Mouse (Mus musculus) liver, postnatal 0 days (tissue): Measurements from ENCODE around the gene Cntnap5b. TPM values are rescaled to one million over a fixed set of nuclear protein-coding genes. Genes with fewer than 3 reads are reported as not detected.

ENCODE experiments used
- ATAC-seq: fragments of 200-750 bp; cut with Nextera tagmentation; 2 replicates; pipeline ENCODE4 v1.8.0; 2017; ENCODE audit warnings: mild to moderate bottlenecking, moderate library complexity
- DNase-seq: peaks from one replicate; pipeline ENCODE4 v3.0.0-alpha.2; 2016
- H3K27ac ChIP-seq: fragments of 300-500 bp; sonication (generic); 2 replicates; pipeline ENCODE4 v1.5.1; 2014; ENCODE audit warnings: antibody characterized with exemption, moderate library complexity, mild to moderate bottlenecking, low read depth
- H3K27me3 ChIP-seq: fragments of 300-500 bp; sonication (generic); 2 replicates; pipeline ENCODE4 v1.6.1; 2014; ENCODE audit warnings: low read length, control low read depth, mixed read lengths; ENCODE audit not compliant: insufficient read depth
- H3K36me3 ChIP-seq: fragments of 300-500 bp; sonication (generic); replicated peaks from 2 replicates; pipeline ENCODE4 v1.6.1; 2014; ENCODE audit warnings: mild to moderate bottlenecking, control low read depth, low read length, moderate library complexity, mixed read lengths; ENCODE audit not compliant: insufficient read depth
- H3K4me1 ChIP-seq: fragments of 300-500 bp; sonication (generic); 2 replicates; pipeline ENCODE4 v1.6.1; 2014; ENCODE audit warnings: antibody characterized with exemption, mild to moderate bottlenecking, control low read depth; ENCODE audit not compliant: insufficient read depth
- H3K4me2 ChIP-seq: fragments of 300-500 bp; sonication (generic); 2 replicates; pipeline ENCODE4 v1.6.1; 2014; ENCODE audit warnings: low read depth, mild to moderate bottlenecking, low read length, moderate library complexity, mixed read lengths
- H3K4me3 ChIP-seq: fragments of 300-500 bp; sonication (generic); 2 replicates; pipeline ENCODE4 v1.5.1; 2014; ENCODE audit warnings: low read depth, low read length
- H3K9ac ChIP-seq: fragments of 300-500 bp; sonication (generic); replicated peaks from 2 replicates; pipeline ENCODE4 v1.6.1; 2014; ENCODE audit warnings: mild to moderate bottlenecking, moderate library complexity
- H3K9me3 ChIP-seq: fragments of 300-500 bp; sonication (generic); 2 replicates; pipeline ENCODE4 v1.6.1; 2016; ENCODE audit warnings: mild to moderate bottlenecking, control low read depth, low read length, mixed read lengths
- CTCF ChIP-seq: sonication (generic); IDR thresholded peaks from 2 replicates; pipeline ENCODE4 v1.5.1; 2016; ENCODE audit warnings: antibody characterized with exemption, low read depth
- EP300 ChIP-seq: IDR thresholded peaks from 2 replicates; pipeline ENCODE4 v1.6.1; 2016; ENCODE audit warnings: antibody characterized with exemption, low read depth, mild to moderate bottlenecking
- whole genome bisulfite sequencing: fragments of 180-500 bp; shearing (Covaris S2); extraction: QIAGEN DNeasy Blood & Tissue Kit; methylation state at CpG from one replicate; pipeline ENCODE4 v1.1.7; 2014; ENCODE audit not compliant: insufficient replicate concordance; 5-methylcytosine and 5-hydroxymethylcytosine counted together
- polyA plus RNA-seq: library from polyadenylated mRNA; unstranded; fragments of >200 nt; fragmentation: Nextera tagmentation; extraction: Ambion mirVana; gene quantifications from 2 replicates; pipeline ENCODE4 v1.2.1, GENCODE M21; 2015

Cntnap5b gene
- polyA plus RNA-seq, 1 experiment from 2014 or later, result not detected

GRCm38 (mm10) chr1:100331066-100331465, 558.5 kb downstream of the Cntnap5b start:
- Histone ChIP-seq H3K27ac (no peak overlapping the region), H3K4me1 (no peaks in the 10 kb centered on the region), H3K9ac (no peak overlapping the region), H3K9me3 (no peaks in the 10 kb centered on the region), H3K36me3 (no peaks in the 10 kb centered on the region), H3K4me3 (no peak overlapping the region), H3K4me2 (no peak overlapping the region), H3K27me3 (no peaks in the 10 kb centered on the region)
- ATAC-seq, result no peak
- no peak for TF ChIP-seq EP300
- TF ChIP-seq CTCF, result no peak
- DNase-seq, result no peak
- WGBS, result 69% methylated on average over 3 of the region's 3 CpGs

- no peak overlapping the region for H3K4me2 ChIP-seq
- no peaks in the 10 kb centered on the region for H3K27me3 ChIP-seq
- no peak overlapping the region for H3K4me3 ChIP-seq
- H3K36me3 ChIP-seq, result no peaks in the 10 kb centered on the region
- DNase-seq (no peak), ATAC-seq (no peak)
- TF ChIP-seq EP300, result no peak
- 69% methylated on average over 5 of the region's 5 CpGs for WGBS
- H3K27ac ChIP-seq, result no peak overlapping the region
- H3K9ac ChIP-seq, result no peak overlapping the region
- no peaks in the 10 kb centered on the region for H3K9me3 ChIP-seq
- no peaks in the 10 kb centered on the region for H3K4me1 ChIP-seq
These were observed 597.0 kb downstream of the Cntnap5b start for GRCm38 (mm10) chr1:100369415-100370113.

- no peak overlapping the region for H3K27ac ChIP-seq
- no peaks in the 10 kb centered on the region for H3K36me3 ChIP-seq
- H3K27me3 ChIP-seq, result no peaks in the 10 kb centered on the region
- no peak for TF ChIP-seq EP300
- TF ChIP-seq CTCF, result no peak
- no peaks in the 10 kb centered on the region for H3K9me3 ChIP-seq
- 69% methylated on average over 1 of the region's 1 CpGs for WGBS
- no peak for ATAC-seq
- H3K4me2 ChIP-seq, result no peak overlapping the region
- H3K9ac ChIP-seq, result no peak overlapping the region
- no peaks in the 10 kb centered on the region for H3K4me1 ChIP-seq
- H3K4me3 ChIP-seq, result no peak overlapping the region
- no peak for DNase-seq
These were observed 613.7 kb downstream of the Cntnap5b start for GRCm38 (mm10) chr1:100386252-100386651.

GRCm38 (mm10) chr1:100394034-100394433, 621.5 kb downstream of the Cntnap5b start:
- Histone ChIP-seq H3K4me2 (no peak overlapping the region), H3K4me3 (no peak overlapping the region), H3K9me3 (no peaks in the 10 kb centered on the region), H3K36me3 (no peaks in the 10 kb centered on the region), H3K4me1 (no peaks in the 10 kb centered on the region), H3K27ac (no peak overlapping the region), H3K9ac (no peak overlapping the region), H3K27me3 (no peaks in the 10 kb centered on the region)
- ATAC-seq (no peak), DNase-seq (no peak)
- TF ChIP-seq EP300, result no peak

DNA sequence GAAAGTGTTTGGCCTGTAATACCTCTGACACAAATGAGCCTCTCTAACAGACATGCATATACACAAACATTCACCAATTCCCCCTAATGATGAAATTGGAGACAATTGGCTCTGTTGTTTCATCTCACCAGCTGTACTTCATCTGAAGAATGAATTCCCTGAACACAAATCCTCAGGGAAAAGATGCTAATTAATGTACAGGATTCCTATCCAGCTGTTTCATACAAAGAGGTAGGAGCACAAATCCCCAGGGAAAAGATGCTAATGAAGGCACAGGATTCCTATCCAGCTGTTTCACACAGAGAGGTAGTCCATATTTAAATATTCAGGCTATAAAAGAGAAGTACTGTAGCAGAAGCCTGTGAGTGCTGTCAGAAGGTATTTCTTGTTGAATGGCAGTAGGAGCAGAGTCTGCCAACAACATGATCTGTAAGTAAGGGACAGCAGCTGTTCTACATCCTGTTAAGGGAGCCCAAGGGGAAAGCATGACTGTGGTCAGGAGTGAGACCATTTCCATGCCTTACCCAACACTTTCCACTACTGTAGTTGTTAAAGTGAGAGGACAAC, 644.2 kb downstream of the Cntnap5b start:
- no peak overlapping the region for H3K9ac ChIP-seq
- no peaks in the 10 kb centered on the region for H3K9me3 ChIP-seq
- H3K4me3 ChIP-seq, result no peak overlapping the region
- TF ChIP-seq EP300 (no peak), CTCF (no peak)
- H3K4me1 ChIP-seq, result no peaks in the 10 kb centered on the region
- ATAC-seq (no peak), DNase-seq (no peak)
- H3K36me3 ChIP-seq, result no peaks in the 10 kb centered on the region
- no peak overlapping the region for H3K27ac ChIP-seq
- H3K4me2 ChIP-seq, result no peak overlapping the region
- H3K27me3 ChIP-seq, result no peaks in the 10 kb centered on the region

- H3K27me3 ChIP-seq, result no peaks in the 10 kb centered on the region
- WGBS, result 72% methylated on average over 1 of the region's 1 CpGs
- no peaks in the 10 kb centered on the region for H3K4me1 ChIP-seq
- TF ChIP-seq CTCF (no peak), EP300 (no peak)
- DNase-seq, result no peak
- no peak for ATAC-seq
- H3K4me2 ChIP-seq, result no peak overlapping the region
- no peaks in the 10 kb centered on the region for H3K36me3 ChIP-seq
- H3K9ac ChIP-seq, result no peak overlapping the region
- H3K4me3 ChIP-seq, result no peak overlapping the region
- no peaks in the 10 kb centered on the region for H3K9me3 ChIP-seq
- no peak overlapping the region for H3K27ac ChIP-seq
These were observed 657.6 kb downstream of the Cntnap5b start for GRCm38 (mm10) chr1:100430038-100430774.
